Mouse (Mus musculus): Measurements from ENCODE around the gene Tmem119. TPM values are rescaled to one million over a fixed set of nuclear protein-coding genes. Genes with fewer than 3 reads are reported as not detected.

The Tmem119 gene
- not detected in 4 replicates for total RNA-seq (2023; ENCODE audit: inconsistent age)

DNA sequence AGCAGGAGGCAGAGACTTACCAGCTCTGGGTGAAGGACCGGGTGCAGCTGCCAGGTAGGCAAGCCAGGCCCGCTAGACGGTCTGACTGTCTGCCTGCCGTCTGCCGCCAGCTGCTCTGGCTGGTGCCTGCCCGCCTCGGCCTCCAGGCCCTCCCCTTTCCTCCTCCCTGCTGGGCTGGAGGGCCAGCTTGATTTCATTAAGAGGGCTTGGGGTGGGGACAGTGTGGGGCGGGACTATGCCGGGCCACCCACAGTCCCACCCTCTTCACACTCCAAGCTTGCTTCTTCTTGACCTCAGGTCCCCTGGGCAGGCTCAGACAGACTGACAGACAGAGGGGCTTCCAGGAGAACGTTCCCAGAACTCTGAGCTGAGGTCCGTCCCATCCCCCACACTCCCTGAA lies at the start of gene Tmem119:
Tmem119 (minus strand) TSS at position 237 of the 400 bp plus-strand sequence.

DNA sequence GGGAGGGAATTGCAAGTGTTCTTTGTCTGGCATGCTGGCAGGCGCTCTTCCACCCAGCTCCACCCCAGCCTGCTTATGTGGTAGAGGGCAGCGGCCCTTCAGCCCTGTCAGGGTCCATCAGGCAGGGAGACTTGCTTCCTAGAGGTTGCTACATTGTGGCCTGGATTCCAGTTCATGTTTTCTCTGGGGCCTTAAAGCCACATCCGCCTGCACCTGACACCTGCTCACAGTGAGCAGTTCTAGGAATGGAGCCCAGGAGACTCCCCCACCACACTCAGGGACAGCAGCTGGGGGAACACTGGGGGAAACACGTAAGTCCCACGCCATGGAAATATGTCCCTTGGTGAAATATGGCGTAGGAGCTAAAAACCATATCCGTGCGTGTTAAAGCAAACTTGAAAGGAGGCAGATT lies 32.2 kb upstream of the Tmem119 start, which contains the start of gene Selplg:
Selplg (minus strand) TSS at position 155 of the 412 bp plus-strand sequence.

DNA sequence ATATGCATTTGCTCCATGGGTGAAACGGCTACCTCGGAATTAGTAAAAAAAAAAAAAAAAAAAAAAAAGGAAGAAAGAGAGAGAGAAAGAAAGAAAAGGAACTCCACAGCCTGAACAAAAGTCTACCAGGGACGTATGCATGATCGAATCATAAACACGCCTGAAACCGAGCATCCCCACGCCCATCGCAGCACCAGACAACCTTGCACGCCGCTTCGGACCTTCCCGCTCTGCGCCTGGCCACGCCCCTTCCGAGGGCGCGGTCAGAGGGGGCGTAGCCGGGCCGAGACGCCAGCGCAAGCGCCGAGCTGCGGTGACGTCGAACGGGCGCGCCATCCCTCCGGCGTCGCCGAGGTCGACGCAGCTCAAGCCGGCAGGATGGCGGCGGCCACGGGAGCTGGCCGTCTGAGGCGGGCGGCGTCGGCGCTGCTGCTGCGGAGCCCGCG lies 27.8 kb downstream of the Tmem119 start, which contains the start of the genes Sart3 and Iscu:
Sart3 (minus strand) TSS at position 61 of the 446 bp plus-strand sequence.
Iscu (plus strand) TSS at position 299 of the 446 bp plus-strand sequence.

Other genes starting within 250 kb of the Tmem119 start
- gene Cmklr1, start 150.1 kb downstream of the Tmem119 start, total RNA-seq (2023; ENCODE audit: inconsistent age): 0.22 to 0.90 TPM (median 0.54 TPM) in 3 of 4 replicates, not detected in the other
- not detected in 4 replicates for gene 1700069L16Rik, start 75.7 kb downstream of the Tmem119 start, total RNA-seq (2023; ENCODE audit: inconsistent age)
- gene Ficd, start 64.7 kb downstream of the Tmem119 start, total RNA-seq (2023; ENCODE audit: inconsistent age): 5.4 to 6.0 TPM (median 5.7 TPM) in 4 replicates
- 62.9 to 74.1 TPM (median 71.2 TPM) in 4 replicates for gene Sart3, start 28.0 kb downstream of the Tmem119 start, total RNA-seq (2023; ENCODE audit: inconsistent age)
- gene Iscu, start 27.8 kb downstream of the Tmem119 start, total RNA-seq (2023; ENCODE audit: inconsistent age): 64.8 to 68.4 TPM (median 67.7 TPM) in 4 replicates
- gene Selplg, start 32.1 kb upstream of the Tmem119 start, total RNA-seq (2023; ENCODE audit: inconsistent age): 48.5 to 50.7 TPM (median 49.1 TPM) in 4 replicates
- gene Coro1c, start 108.2 kb upstream of the Tmem119 start, total RNA-seq (2023; ENCODE audit: inconsistent age): 47.1 to 73.5 TPM (median 58.3 TPM) in 4 replicates
- 64.9 to 72.2 TPM (median 68.2 TPM) in 4 replicates for gene Ssh1, start 193.4 kb upstream of the Tmem119 start, total RNA-seq (2023; ENCODE audit: inconsistent age)
- 0.78 TPM in 1 of 4 replicates, not detected in the others for gene Dao, start 203.2 kb upstream of the Tmem119 start, total RNA-seq (2023; ENCODE audit: inconsistent age)